Mouse (Mus musculus): ENCODE data around the gene Mcrip2.

The Mcrip2 gene

DNA sequence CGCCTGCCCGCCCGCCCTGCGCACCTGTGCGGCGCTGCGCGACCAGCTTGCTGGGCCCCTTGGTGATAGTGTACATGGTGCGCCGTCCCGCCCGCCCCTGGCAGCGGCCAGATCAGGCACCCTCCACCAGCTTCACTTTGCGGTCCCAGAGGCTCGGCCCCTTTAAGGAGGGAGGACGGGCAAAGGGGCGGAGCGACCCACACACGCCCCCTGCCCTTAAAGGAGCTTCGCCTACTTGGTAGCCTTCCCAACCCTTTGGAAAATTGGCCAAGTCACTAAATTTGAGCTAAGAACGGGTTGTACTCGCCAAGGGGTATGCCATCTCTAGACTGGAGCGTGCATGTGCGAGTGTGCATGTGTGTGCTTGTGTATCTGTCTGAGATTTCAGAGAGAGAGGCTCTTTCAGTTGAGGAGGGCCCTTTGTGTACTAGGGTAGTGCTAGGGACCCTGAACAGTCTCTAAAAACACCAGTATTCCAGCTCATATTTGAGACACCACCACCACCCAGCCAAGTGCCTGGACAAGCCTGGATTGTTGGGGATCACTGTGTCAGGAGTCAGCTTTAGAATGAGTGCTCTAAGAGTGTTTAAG lies at the start of gene Mcrip2:
TSS of gene Mcrip2 (minus strand) at position 164 of the 591 bp plus-strand sequence.
- peak; percentile 82 for DNase-seq (ENCODE audit: low spot score)

DNA sequence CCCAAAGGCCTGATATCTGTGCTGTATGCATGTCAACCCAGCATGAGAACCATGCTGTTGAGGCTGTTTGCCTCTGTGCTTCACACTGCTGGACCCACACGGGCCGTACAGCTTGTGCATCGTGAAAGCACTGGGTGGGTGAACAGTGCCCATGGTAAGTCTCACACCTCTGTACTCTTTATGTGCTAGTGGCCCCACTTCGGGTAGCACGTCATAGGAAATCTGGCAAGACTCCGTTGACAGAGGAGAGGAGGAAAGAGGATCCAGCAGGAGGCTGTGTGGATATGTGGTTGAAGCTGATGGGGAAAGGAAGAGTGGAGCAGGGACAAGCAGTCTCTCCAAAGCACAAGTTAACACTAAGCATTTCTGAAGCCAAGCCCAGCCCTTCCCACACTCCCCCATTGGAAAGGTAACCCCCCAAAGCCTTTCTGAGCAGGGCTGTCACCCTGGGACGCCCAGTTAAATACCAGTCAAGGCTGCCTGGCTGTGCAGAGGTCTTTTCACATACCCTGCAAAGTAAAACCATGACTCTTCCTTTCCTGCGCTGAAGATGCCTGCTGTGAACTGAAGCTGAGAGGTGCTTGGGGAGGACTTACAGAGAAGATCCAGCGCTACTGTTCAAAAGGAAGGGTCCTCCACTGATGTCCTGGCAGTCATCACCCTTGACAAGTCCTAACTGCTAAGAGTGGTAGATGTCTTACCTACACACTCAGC lies 49.6 kb upstream of the Mcrip2 start:
- DNase-seq (ENCODE audit: low spot score): no peak

DNA sequence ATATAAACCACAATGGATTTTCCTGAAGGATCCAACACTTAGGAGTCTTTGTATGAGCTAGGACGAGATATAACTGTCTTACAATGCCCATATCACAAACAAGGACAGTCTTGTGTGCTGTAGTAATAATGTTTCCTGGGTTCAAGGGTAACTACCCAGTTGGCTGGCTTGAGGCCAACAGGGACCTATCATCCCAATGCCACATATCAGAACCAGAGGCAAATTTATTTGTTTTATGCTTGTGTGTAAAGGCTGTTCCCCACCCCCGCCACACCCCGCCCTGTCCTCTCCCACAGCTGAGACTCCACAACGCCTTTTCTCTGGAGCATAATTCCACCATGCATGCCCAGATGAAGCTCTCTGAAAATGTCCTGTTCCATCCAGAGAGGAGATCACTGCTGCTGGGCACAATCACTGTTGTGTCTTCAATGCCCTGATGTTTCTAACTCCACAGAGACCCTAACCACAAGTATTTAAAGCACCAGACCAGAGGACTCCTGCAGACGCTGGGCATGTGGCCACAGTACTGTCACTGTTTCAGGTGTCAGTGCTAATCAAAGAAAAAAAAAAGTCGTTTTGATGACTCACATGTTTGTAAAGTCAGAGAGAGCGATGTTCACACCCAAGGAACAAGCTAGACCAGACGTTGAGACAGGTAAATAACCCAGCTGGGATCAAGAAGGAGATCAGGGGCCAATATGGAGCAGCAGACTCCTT lies 48.5 kb upstream of the Mcrip2 start:
- no peak for DNase-seq (ENCODE audit: low spot score)

DNA sequence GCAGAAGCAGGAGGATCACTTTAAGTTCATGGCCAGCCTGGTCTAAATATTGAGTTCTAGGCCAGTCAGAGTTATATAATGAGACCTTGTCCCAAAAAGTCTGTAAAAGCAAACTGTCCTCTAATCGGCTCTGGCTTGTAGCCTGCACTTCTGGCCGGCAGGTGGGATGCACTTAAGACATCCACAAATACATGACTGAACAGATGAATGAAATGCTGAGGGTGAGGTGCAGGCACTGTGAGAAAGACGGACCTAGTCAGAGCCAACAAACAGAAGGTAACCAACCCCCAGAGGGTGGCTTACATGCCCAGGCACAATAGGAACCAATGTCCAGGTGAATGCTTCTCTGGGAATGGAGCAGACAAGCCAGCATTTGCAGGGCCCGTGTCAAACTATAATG lies 45.7 kb upstream of the Mcrip2 start:
- DNase-seq (ENCODE audit: low spot score): no peak

DNA sequence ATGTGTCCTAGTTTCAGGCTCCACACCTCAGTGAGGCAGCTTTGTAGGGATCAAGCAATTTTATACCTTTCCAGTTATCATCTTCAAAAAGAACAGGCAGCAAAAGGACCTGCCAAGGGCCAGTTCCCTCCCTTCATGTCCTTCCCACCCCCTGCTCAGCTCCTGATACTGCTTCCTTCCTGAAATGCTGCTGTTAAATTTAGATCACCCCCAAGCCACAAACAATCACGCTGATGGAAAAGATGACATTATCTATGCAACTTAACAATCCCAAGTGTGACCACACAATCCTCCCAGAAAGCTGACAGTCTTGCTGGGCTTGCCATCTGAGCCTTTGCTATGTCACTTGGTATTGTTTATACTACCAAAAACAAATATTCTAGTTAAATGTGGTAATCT lies 45.3 kb upstream of the Mcrip2 start:
- DNase-seq (ENCODE audit: low spot score): no peak

DNA sequence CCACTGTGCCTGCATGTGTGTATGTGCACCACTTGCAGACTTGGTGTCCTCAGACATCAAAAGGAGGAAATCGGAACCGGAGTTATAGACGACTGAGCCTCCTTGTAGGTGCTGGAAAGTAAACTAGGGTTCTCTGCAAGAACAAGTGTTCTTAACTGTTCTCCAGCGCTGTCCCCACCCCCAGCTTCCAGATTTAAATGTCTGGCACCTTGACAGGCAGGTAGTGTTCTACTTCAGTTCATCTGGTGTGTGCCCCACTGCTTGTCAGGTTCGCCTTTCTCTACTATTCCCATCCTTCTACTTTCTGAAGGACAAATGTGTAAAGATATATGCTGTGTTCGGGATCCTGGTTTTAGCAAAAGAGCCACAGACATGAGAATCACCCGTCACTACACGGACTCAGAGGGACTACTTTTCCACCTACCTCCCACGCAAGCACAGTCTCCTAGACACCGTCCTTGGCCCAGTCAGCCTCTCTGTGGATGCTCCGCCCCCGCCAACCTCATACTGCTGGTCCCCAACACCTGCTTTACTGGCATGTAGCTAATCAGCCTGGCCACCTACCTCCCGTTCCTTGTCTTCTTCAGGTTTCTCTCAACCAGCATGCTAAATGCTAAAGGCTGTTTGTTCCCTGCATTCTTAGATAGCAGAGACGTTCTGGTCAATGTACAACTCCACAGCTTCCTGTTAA lies 44.8 kb upstream of the Mcrip2 start:
- no peak for DNase-seq (ENCODE audit: low spot score)

DNA sequence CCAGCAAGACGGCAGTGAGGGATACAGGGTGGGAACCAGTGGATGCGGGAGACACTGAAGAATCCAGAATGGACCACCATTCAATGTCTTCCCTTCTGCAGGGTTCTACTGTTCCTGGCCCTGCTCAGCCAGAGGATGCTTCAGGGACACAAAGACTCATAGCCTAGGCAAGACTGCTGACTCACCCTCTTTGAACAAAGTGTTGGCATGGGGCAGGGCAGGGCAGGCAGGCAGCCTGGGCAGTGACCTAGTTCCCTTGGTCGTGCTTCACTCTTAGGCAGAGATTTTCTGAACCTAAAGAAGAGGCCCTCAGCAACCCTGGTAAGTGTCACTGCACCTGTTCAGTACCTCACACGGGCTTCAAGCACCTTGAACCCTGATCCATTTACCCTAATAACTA lies 43.3 kb upstream of the Mcrip2 start:
- no peak for DNase-seq (ENCODE audit: low spot score)

DNA sequence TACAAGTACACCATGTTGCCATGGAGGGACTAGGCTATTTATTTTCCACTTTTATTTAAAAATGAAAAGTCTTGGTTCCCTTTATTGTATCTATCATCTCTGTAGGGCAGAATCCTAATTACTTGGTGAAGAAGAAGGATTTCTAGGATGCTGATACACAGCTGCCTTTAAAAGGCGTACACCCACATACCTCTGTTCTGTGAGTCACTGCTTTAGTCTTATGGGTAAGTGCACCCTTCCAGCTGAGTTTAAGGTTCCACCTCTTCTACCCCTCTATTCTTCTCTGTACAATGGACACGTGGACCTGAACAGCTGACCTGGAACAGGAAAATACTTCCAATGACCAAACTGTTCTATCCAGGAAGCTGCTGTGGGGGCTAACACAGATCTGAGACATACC lies 39.1 kb upstream of the Mcrip2 start:
- no peak for DNase-seq (ENCODE audit: low spot score)

DNA sequence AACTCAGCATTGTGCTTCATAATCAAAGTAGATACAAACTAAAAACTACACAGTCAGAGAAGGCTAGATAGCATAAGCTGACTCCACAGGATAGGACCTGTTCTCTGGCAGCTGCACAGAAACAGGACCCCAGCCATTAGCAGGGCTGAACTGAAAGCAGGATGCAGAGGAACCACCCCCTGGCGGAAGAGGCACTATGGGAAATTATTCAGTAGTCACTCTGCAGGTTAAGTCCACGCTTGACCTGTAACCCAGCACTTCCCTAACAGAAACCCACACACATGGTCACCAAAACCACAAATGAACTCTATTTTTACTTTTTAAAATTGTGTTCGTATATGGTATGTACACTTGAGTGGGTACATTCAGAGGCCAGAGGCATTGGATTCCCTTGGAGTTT lies 34.5 kb upstream of the Mcrip2 start:
- DNase-seq (ENCODE audit: low spot score): no peak

DNA sequence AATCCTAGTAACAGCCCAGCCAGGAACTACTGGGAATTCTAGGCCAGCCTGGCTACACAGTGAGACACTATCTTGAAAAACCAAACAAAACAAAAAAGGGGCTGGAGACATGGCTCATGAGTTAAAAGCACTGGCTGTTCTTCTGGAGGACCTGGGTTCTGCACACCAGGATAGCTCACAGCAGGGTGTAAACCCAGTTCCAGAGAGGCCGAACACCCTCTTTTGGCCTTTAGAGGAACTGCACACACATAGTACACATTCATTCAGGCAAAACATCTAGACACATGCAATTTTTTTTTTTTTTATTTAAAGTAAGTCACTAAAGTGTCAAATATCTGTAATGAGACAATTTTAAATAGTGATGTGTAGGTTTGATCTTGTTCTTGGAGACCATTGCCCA lies 31.6 kb upstream of the Mcrip2 start:
- no peak for DNase-seq (ENCODE audit: low spot score)

DNA sequence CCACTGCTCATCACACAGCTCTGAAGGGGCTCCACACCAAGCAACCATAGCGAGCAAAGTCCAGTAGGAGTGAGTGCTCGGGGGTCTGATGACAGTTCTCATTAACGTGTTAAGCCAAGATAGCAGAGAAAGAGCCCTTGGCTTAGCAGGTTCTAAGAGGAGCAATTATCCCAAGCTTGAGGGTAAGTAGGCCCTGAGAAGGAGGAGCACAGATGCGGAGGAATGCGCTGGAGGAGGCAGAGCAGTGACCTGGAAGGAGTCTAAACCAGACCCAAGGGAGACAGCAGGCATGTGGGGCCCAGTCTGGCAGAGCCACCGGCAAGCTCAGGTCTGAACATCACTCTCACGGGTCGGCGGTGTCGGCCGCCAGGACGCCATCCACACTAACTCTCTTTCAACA lies 27.3 kb upstream of the Mcrip2 start:
- DNase-seq (ENCODE audit: low spot score): peak; percentile 70

DNA sequence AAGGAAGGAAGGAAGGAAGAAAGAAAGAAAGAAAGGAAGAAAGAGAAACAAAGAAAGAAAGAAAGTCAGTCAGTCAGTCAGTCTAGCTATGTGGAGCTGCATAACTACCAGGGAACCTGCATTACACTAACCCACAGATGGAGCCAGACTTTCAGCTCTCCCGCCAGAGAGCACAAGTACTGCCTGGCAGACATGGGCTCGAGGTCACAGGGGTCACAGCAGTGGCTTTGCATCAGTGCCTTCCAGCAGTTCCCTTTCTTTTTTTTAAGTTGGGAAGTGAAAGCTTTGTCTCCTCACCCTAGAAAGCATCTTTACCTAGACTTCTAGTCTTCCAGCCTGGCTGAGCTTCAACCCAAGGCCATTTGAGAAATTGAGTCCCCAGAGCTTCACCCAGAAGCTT lies 26.9 kb upstream of the Mcrip2 start:
- DNase-seq (ENCODE audit: low spot score): peak; percentile 49

DNA sequence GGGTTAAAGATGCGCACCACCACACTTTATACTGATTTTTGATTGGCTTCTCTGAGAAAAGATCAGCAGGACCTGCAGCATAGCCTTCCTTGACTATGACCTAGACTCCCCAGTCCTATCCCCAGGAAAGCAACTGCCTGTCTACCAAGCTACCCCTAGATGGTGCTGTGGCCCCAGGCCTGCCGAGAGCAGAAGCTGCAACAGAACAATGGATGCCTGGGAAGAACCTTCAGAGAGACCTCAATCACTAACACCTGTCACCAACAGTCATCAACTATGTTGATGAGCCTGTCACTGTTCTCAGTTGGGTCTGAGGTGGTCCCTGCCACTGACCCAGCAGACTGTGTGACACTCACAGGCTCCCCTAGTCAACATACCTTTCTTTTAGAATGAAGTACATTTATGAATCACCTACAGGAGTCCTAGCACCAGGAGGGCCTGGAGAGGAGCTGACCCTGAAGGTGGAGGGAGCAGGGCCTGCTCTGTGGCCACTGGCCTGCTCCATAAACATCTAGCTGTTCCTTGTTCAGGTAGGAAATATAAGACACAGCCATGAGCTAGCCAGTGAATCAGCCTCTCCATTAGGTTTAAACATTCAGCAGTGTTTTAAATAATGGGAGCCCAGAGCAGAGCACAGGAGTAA lies 25.5 kb upstream of the Mcrip2 start:
- peak; percentile 90 for DNase-seq (ENCODE audit: low spot score)

DNA sequence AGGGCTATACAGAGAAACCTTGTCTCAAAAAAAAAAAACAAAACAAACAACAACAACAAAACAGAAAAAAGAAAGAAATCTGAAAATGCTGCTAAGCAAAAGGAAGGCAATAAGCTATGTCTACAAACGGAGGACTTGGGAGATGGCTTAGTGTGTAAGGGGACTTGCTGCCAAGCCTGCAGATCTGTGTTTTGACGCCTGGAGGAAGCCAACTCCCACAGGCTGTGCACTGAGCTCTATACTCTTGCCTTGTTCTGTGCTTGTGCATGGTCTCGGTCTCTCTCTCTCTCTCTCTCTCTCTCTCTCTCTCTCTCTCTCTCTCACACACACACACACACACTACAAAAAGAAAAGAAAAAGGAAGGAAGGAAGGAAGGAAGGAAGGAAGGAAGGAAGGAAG lies 20.3 kb upstream of the Mcrip2 start:
- DNase-seq (ENCODE audit: low spot score): no peak

DNA sequence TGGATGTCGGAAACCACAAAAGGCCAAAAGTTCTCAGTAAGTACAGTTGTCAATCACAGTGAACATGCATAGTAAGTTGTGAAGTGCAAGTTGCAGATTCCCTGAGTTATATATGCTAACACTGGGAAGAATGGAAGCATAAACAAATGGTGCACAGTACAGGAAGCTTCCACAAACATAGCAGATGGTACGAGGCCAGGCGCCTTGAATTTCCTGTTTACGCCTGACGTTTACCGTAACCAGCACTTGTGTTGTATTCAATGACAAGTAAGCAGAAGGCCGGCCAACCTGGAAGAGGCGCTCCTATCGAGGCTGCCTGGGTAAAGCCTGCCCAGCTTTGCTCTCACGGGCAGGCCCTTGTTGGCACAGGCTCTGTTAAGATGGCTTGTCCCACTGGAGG lies 18.9 kb upstream of the Mcrip2 start:
- DNase-seq (ENCODE audit: low spot score): no peak

DNA sequence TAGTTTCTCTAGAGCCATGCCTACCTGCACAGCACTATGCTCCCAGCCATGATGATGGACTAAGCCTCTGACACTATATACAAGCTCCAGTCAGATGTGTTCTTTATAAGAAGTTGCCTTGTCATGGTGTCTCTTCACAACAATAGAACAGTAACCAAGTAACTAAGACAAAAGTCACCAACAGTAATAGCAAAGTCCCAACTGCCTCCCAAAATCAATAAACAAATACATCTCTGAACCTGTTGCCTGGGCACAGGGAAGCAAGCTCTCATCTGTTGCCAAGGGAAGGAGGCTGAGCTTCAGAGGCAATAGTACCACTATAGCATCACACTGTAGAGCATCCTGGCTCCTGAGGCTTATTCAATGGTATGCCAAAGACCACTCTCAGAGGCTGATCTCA lies 18.2 kb upstream of the Mcrip2 start:
- no peak for DNase-seq (ENCODE audit: low spot score)

DNA sequence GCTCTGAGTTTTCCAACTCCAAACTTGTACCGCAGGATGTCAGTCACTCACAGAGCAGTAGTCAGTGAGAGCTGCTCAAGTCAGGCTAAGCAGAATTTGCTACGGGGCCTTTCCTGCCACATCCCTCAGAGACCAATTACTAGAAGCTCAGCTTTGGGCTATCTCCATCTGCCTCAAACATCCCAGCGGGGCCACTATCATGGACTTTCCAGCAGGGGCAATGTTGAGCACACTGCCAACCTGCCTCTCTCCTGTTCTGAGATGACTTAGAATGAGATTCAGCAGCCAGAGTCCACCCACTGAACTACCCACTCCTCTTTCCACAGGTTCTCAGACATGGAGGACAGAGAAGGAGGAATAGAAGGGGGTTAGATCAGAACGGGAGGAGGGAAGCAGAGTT lies 17.1 kb upstream of the Mcrip2 start:
- peak; percentile 65 for DNase-seq (ENCODE audit: low spot score)

DNA sequence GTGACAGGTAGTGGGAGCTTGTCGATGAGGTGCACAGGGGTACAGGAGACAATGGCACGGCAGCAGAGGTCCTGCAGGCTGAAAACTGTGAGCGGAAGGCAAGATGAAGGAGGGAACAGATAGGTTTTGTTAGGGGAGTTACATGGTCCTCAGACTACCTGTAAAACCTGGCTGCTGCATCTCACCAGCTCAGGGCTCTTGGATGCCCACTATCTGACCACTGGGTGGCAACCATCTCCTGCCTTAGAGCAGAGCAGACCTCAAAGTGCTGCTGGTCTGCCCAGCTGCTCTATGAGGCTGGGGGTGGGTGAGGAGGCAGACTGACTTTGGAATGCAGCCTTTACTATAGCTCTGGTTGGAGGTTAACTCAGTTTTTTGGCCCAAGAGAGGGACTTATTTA lies 15.3 kb upstream of the Mcrip2 start:
- DNase-seq (ENCODE audit: low spot score): no peak

DNA sequence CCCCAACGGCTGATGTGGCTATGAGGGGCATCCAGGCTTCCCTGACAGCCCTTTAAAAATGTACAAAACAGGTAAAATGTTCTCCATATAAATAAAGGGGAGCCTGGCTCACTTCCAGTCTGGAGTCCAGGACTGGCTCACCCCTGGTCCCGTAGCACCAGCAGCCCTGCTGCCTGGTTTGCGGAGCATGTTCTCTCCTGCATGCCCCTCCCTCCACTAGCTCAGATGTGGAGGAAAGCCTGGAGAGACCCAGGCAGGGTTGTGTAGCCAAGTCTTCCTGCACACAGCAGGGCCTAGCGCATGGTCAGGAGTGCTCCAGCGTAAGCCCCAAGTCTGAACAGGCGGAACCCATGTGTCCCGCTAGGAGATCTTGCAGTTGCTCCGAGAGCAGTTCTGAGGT lies 14.7 kb upstream of the Mcrip2 start:
- DNase-seq (ENCODE audit: low spot score): no peak

DNA sequence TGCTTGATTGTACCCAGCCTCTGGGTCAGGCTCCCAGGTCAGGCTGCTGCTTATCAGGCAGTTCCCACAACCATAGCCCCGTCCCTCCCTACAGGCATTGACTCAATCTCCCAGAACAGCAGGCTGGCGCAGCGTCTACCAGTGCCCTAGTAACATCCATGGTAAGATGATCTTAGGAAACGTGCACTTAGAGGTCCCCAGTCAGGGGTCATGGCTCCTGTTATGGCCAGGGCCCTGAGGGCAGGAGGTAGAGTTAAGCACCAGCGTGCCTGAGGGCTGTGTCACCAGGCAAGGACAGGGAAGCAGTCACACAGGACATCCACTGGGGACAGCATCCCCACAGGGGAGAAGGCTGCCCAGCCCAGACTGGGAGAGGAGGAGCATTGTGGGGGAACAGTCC lies 13.7 kb upstream of the Mcrip2 start:
- no peak for DNase-seq (ENCODE audit: low spot score)

DNA sequence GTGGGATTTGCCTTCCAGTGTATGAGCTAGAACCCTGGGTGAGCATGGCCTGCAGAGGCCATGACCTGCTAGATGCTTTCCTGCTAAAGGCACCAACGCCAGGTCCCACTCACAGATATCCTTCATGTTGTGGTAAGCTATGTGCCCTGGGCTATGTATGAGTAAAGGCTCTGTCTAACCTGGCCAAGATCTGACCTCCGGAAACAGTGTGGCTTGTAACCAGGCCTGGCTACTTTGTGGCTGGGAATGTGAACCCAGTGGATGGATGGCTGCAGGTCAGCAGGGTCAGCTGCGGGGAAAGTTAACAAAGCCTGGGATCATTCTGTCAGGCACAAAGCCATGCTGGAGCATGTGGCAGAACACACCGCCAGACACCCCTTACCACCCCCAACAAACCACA lies 13.1 kb upstream of the Mcrip2 start:
- no peak for DNase-seq (ENCODE audit: low spot score)

DNA sequence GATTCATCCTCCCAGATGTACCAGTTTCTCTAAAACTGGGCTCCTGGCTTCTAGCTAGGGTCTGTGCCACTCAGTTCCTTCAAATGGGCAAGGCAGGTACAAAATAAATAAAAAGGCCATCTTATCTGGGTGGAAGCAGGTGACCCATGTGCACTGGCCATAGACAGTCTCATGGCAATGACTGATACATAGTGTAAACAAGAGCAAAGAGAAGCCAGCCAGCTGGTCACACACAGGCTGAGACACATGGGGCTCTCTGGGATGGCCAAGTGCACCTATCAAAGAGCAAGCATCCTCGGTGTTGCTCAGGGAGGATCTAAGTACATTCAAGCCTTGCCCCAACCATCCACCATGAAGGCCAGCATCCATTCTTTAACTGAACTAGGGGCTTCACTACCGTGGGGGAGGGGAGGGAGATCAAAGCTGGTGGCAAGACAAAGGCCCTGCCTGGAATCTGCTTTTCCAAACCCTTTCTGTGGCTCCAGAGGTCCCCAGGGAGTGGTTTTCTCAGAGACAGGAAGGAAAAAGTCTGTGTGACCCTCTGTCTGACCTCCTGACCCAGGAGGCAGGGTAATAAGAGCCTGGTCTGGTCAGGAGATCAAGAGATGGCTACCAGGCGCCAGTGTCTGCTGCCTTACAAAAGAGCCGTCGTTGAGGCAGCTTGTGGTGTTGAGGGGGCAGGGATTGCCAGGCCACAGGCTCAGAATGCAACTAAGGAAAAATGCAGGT lies 12.5 kb upstream of the Mcrip2 start:
- no peak for DNase-seq (ENCODE audit: low spot score)
